Comparison of ENCODE assay signal across 9 mouse cellular contexts in genomic region chr8:125523213-125523612, GRCm38 (mm10). TPM values are rescaled to one million over a fixed set of nuclear protein-coding genes. Genes with fewer than 3 reads are reported as not detected.
DNase-seq lines count a peak whose midpoint lies in the region; ATAC-seq and TF ChIP-seq lines count a peak whose summit lies in the region.
"Had no signal": no experiment of that assay in that cellular context is flagged by ENCODE, and none has a peak within 500 bp of the region (broad histone marks: within the 10 kb centered on the region; RNA-seq: fewer than 3 reads in every experiment).

No protein-coding gene starts in this region.

- H3K27me3 ChIP-seq in kidney, embryonic 15.5 days, result no peaks in the 10 kb centered on the region
- no peaks in the 10 kb centered on the region for H3K27me3 ChIP-seq in limb, embryonic 13.5 days
- H3K27me3 ChIP-seq: liver, embryonic 15.5 days had no signal

- H3K9me3 ChIP-seq in kidney, embryonic 15.5 days (replicated peaks), result no peaks in the 10 kb centered on the region
- H3K9me3 ChIP-seq in ES-E14 (ENCODE audit: control insufficient read depth, insufficient read depth, low read depth, low read length), result no peaks in the 10 kb centered on the region
- no peaks in the 10 kb centered on the region for H3K9me3 ChIP-seq in limb, embryonic 13.5 days
- H3K9me3 ChIP-seq: liver, embryonic 15.5 days had no signal

- 40% methylated on average over 5 of the region's 5 CpGs for WGBS in kidney, embryonic 15.5 days
- 40% methylated on average over 5 of the region's 5 CpGs for WGBS in limb, embryonic 13.5 days

- peak overlapping the region; percentile 54 for H3K27ac ChIP-seq in kidney, embryonic 15.5 days
- no peak overlapping the region for H3K27ac ChIP-seq in ES-E14 (ENCODE audit: insufficient read depth, low read depth, low read length, poor library complexity, severe bottlenecking)
- no peak overlapping the region for H3K27ac ChIP-seq in limb, embryonic 13.5 days
- H3K27ac ChIP-seq: liver, embryonic 15.5 days had no signal

- H3K4me3 ChIP-seq in kidney, embryonic 15.5 days (replicated peaks), result no peak overlapping the region
- H3K4me3 ChIP-seq in ES-E14 (ENCODE audit: insufficient read depth in 1 of 2, low read depth in 1 of 2, low read length in 2 of 2, poor library complexity in 1 of 2, severe bottlenecking in 1 of 2), result no peak overlapping the region
- H3K4me3 ChIP-seq in limb, embryonic 13.5 days, result no peak overlapping the region
- H3K4me3 ChIP-seq: liver, embryonic 15.5 days had no signal

- H3K4me1 ChIP-seq in kidney, embryonic 15.5 days, result peaks cover 66% of the 10 kb centered on the region
- peaks cover 26 to 60% of the 10 kb centered on the region in 2 experiments for H3K4me1 ChIP-seq in ES-E14 (ENCODE audit: control insufficient read depth in 2 of 2, insufficient read depth in 2 of 2, low read length in 2 of 2, poor library complexity in 1 of 2)
- peaks cover 66% of the 10 kb centered on the region for H3K4me1 ChIP-seq in limb, embryonic 13.5 days

- H3K36me3 ChIP-seq in kidney, embryonic 15.5 days, result no peaks in the 10 kb centered on the region
- no peaks in the 10 kb centered on the region; the same call in 1 of the 2 replicates for H3K36me3 ChIP-seq in ES-E14 (ENCODE audit: control insufficient read depth, insufficient read depth, low read length, poor library complexity, severe bottlenecking)
- no peaks in the 10 kb centered on the region; the same call in 1 of the 2 replicates for H3K36me3 ChIP-seq in limb, embryonic 13.5 days
- H3K36me3 ChIP-seq: liver, embryonic 15.5 days had no signal

- H3K4me2 ChIP-seq in kidney, embryonic 15.5 days, result no peak overlapping the region
- no peak overlapping the region for H3K4me2 ChIP-seq in limb, embryonic 13.5 days (replicated peaks)
- H3K4me2 ChIP-seq: liver, embryonic 15.5 days had no signal

- in situ Hi-C loops in ES-E14 (cut with MboI; ENCODE audit: low sequenced_read_pairs in 2 of 2, unreplicated experiment in 2 of 2), result no loop called here

- intact Hi-C loops in left cerebral cortex, postnatal 4 days (cut with DNase I), result no loop called here

- no peak for ATAC-seq in kidney, embryonic 15.5 days (replicated peaks; ENCODE audit: low FRiP score)
- ATAC-seq in limb, embryonic 13.5 days (ENCODE audit: low FRiP score, low read depth), result 0 out of 2 replicates have a peak, but pooled peaks have one; percentile 28

- no peak for DNase-seq in kidney, adult 11 months
- DNase-seq in CD4-positive helper T cell, adult 2 months (ENCODE audit: low read depth, low spot score), result peak; percentile 10
- no peak for DNase-seq in ES-E14 (ENCODE audit: low read depth, low spot score)
- no peak for DNase-seq in urinary bladder, postnatal 36 days (ENCODE audit: low spot score in 2 of 2)
- DNase-seq in left cerebral cortex, postnatal 4 days, result no peak
- DNase-seq in layer of hippocampus, adult 9-10 months (ENCODE audit: low spot score), result no peak

- H3K9ac ChIP-seq in kidney, embryonic 15.5 days, result no peak overlapping the region
- H3K9ac ChIP-seq in ES-E14 (ENCODE audit: insufficient read depth, low read depth, low read length, poor library complexity, severe bottlenecking), result no peak overlapping the region
- H3K9ac ChIP-seq in limb, embryonic 13.5 days, result no peak overlapping the region
- H3K9ac ChIP-seq: liver, embryonic 15.5 days had no signal

TF ChIP-seq in ES-E14, 5 proteins besides CTCF, POLR2A, EP300 and RAD21:
- TF ChIP-seq CHD2 (IDR thresholded peaks at IDR 0.05; ENCODE audit: low read depth, low read length) (peak; percentile 58; the same call in 1 of the 2 replicates), MAFK (IDR thresholded peaks at IDR 0.05; ENCODE audit: insufficient read depth, low read depth, low read length) (no peak)
TF ChIP-seq in ES-E14: peak in this region for 1.

RNA-seq across cellular contexts. Expression of gene Sipa1l2, which starts 46.4 kb away (rescaled TPM):
- 16.9 and 17.4 TPM in 2 replicates for polyA plus RNA-seq in kidney, embryonic 15.5 days (2015; fragmentation: Nextera tagmentation; extraction: Ambion mirVana)
- total RNA-seq in ES-E14 (2012; rRNA removed), result 16.6 and 19.0 TPM in 2 replicates
- polyA plus RNA-seq in limb, embryonic 13.5 days (2015; fragmentation: Nextera tagmentation; extraction: Ambion mirVana), result 12.9 and 17.2 TPM in 2 replicates
- total RNA-seq in left cerebral cortex, postnatal 4 days (2021), result 10 to 100 TPM; 43.2 to 46.9 TPM
